Mouse (Mus musculus) lung, postnatal 4 days (tissue): Measurements from ENCODE around the gene Fkbp6.

Experiments
- DNase-seq, 2 experiments: peaks; one replicate each; pipeline ENCODE4 v3.0.0; 2021

Gene Fkbp6

DNA sequence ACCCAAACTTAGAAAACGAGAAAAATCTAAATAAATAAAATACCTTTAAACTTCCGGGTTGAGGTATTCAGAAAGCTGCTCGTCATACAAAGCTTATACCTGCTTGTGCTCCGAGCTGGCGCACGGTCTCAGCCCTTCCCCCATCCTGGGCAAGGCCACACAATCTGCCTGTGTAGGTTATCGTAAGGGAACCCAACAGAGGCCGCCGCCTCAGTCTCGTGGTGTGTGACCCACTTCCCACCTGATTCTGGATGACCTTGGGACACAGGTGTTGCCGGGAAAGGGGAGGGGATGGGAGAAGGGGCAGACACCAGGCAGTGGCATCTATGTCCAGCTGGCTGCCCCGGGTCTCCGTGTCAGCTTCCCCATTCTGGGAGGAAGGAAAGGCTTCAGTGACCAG, 1.8 kb upstream of the Fkbp6 start:
- no peak for DNase-seq

- DNase-seq, result peak in 1 of 2 experiments; percentile 2
Observed at GRCm38 (mm10) chr5:135347511-135348011, 2.3 kb downstream of the Fkbp6 start.

DNA sequence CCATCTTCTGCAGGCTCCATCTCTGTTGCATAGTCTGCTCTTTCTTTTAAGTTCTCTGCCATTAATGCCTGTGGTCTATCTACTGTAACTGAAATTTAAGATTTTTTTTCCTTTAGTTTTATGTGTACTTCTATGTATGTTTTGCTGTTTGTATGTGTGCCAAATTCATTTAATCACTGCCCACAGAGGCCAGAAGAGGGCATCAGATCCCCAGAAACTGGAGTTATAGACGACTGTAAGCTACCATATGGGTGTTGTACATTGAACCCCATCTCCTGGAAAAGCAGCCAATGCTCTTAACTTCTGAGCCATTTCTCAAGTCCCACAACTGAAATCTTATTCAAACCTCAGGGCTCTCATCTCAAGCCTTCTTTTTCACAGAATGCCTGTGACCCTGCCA, 3.4 kb downstream of the Fkbp6 start:
- no peak for DNase-seq

- DNase-seq, result no peak
Observed at GRCm38 (mm10) chr5:135345989-135346388, 3.9 kb downstream of the Fkbp6 start.

- DNase-seq, result no peak
Observed at GRCm38 (mm10) chr5:135337575-135337974, 12.3 kb downstream of the Fkbp6 start.

DNA sequence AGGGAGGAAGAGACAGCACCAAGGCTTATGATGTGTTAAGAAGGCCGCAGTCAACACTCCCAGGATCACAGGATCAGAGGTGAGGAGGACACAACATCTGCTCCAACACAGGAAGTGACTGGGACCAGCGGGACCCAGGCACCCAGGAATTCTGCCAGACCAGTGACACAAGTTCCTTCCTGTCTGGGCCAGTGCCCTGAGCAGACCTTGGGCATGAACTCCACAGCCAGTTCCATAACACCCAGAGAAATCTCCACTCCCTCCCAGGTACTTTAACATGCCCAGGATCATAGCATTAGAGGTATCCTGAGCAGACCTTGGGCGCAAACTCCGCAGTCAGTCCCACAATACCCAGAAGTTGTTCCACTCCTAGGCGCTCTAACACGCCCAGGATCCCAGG, 18.7 kb downstream of the Fkbp6 start:
- DNase-seq, result peak in 1 of 2 experiments; percentile 34

DNA sequence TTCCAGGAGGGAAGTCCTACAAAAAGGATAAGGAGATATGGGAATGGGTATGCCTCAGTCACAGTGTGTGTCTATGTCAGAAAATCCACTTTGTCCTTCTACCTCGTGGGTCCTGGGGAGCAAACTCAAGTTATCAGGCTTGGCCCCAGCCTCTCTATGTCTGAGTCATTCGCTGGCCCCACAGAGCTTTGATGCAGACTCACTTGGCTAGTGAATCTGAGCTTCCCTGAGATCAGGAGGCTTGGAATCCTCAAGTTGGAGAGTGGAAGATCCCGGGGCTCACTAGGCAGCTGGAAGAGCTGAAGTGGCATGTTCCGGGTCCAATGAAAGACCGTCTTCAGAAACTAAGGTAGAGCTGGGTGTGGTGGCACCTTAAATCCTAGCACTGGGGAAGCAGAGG, 19.6 kb downstream of the Fkbp6 start:
- no peak for DNase-seq

GRCm38 (mm10) chr5:135329471-135329870, 20.4 kb downstream of the Fkbp6 start:
- no peak for DNase-seq

GRCm38 (mm10) chr5:135326121-135326659, 23.7 kb downstream of the Fkbp6 start:
- no peak for DNase-seq

DNA sequence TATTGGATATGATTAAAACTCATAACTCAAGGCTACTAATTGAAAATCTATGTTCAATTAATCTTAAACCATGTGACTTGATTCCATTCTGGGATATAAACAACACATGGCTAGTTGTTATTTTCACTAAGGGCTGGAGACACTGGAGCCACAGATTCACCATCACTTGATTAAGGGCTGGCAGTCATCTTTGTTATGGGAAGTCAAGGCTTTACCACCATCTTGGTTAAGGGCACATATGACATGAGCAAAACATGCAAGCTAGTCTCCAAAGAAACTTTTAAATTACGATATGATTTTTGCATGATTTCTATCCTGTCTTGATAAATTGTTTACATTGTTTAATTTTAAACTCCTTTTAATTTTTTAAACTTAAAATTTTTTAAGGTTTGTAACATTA, 27.6 kb downstream of the Fkbp6 start:
- no peak for DNase-seq

GRCm38 (mm10) chr5:135319856-135320255, 30.0 kb downstream of the Fkbp6 start:
- no peak for DNase-seq

DNA sequence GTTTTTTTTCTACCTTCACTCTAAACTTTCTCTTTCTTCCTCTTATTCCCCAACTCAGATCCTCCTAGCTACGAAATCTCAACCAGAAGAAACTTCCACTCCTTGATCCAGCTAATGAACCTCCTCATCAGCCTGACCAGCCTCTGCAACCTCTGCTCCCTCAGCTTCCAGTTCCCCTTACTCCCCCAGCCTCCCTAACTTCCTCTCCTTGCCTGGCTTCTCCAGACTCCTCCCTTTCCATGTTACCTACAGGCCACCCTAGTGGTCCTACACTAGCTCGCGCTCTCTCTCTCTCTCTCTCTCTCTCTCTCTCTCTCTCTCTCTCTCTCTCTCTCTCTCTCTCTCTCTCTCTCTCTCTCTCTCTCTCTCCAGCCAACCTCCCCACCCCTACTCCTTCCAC, 33.7 kb downstream of the Fkbp6 start:
- no peak for DNase-seq

DNA sequence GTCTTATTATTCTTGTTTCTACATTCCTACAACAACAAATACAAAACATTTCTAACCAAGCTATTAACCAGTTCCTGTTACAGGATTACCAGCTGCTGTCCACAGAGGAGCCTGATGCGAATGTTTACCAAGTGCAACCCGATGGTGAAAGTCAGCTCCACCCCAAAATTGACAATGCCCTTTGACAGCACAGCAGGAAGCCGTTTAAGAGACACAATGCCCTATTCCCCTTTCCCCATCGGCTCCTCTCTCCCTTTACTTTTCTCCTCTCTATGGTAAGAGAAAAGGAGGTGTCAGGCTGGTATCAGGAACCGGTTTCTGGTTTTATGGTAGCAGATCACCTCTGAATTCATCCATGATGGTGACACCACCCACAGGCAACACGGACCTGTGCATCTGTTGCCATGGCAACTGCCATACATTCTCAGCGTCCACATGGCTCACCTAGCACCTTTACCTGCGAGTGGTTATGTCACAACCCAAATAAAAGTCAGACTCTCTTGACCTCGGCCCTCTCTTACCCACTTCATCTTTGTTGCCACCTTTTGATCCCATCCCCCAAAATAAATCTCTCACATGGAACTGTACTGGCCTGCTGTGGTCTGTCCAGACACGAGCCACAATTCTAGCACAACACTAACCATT, 43.4 kb downstream of the Fkbp6 start:
- no peak for DNase-seq

GRCm38 (mm10) chr5:135302454-135302853, 47.4 kb downstream of the Fkbp6 start:
- no peak for DNase-seq

DNA sequence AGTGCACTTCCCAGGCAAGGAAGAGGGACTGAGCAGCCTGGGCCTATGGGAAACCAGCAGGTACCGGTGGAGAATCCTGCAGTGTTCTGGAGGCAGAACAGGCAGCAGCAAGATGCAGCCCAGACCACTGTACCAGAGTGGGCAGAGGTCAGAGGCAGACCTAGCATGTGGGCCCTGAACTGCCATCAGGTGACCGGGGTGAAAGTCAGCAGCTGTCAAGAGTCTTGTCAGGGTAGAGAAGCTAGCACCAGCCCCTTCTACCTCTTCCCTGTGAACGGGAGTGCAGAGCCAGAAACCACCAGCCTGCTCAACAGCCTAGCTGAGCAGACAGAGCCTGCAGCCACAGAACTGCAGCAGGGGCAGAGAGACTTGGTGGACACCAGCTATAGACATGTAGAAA, 47.9 kb downstream of the Fkbp6 start:
- DNase-seq, result no peak

- no peak for DNase-seq
Observed at GRCm38 (mm10) chr5:135292001-135292400, 57.8 kb downstream of the Fkbp6 start.

GRCm38 (mm10) chr5:135291193-135291592, 58.7 kb downstream of the Fkbp6 start:
- no peak for DNase-seq

GRCm38 (mm10) chr5:135290703-135291102, 59.1 kb downstream of the Fkbp6 start:
- DNase-seq, result no peak

- no peak for DNase-seq
Observed at GRCm38 (mm10) chr5:135286926-135287325, 62.9 kb downstream of the Fkbp6 start.

DNA sequence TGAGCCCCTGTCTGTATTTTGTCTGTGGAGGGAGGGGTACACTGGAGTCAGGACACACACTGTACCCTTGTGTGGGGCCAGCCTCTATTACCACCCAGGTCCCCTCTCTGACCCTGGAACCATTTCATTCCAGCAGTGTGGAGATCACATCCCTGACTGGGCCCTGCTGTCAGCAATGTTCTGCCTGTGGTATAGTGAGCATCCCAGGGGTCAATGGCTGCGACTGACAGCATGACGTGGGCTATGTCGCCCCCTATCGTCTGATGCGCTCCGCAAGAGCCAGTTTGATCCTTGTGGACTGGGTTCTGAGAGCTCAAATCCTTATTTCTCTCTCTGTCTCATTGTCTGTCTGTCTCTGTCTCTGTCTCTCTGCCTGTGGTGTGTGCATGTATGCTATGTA, 63.7 kb downstream of the Fkbp6 start:
- peak; percentile 73 to 83 for DNase-seq

DNA sequence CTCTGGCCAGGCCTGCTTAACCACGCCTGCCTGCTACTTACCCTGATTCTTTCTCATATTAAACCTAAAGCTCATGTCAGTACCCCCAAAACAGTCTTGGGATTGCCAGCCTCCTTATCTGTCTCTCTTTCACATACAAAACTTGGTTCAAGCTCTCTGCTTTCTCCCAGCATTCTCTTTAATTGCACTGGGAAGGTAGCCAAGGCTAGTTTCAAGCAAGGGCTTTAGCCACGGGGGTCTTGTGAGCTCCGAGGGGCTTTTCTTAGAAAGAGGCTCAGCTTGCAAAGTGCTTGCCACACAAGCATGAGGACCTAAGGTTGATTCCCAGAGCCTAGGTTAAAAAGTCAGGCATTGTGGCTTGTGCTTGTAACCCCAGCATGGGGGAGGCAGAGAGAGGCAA, 64.6 kb downstream of the Fkbp6 start:
- peak in 1 of 2 experiments; percentile 2 for DNase-seq

GRCm38 (mm10) chr5:135280226-135280625, 69.6 kb downstream of the Fkbp6 start:
- DNase-seq, result no peak

GRCm38 (mm10) chr5:135276597-135276996, 73.2 kb downstream of the Fkbp6 start:
- no peak for DNase-seq

DNA sequence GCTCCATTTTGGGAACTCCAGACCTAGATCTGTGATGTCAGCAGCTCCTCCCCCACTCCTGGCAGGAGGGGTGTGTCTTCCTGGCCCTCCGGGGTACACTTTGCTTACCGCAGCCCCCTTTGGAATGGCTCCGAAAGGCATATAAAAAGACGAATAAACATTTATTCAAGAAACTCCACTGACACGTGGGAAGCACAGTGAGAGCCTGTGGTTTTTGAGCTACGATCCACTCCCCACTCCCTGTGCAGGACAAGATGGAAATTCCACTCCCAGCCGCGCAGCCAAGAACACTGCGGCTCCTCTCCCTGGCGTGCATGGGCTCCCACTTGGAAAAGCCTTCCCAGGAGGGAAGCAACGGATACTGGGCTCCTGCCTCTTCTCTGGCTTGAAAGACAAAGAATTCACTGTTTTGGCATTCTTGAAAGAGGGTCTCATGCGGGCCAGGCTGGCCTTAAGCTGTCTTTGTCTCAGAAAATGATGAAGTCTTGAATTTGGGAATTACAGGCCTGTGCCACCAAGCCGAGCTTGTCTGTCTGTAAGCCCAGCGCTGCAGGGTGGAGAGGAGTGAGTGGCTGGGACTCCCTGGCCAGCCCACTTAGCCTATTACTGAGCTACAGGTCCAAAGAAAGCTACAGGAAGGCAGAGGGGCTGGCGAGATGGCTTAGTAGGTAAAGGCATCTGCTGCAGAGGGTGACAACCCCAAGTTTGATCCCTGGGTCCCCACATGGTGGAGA, 75.0 kb downstream of the Fkbp6 start:
- DNase-seq, result no peak
